Mouse (Mus musculus) megakaryocyte, embryonic 14.5 days (primary cell): Measurements from ENCODE around the gene Gipc2.

Experiments used
- FLI1 ChIP-seq: IDR thresholded peaks from 2 replicates; pipeline ENCODE4 v1.6.1; 2012; ENCODE audit warnings: low read length, inconsistent platforms, mixed read lengths
- GATA1 ChIP-seq: IDR thresholded peaks from 3 replicates; pipeline ENCODE4 v1.6.1; 2012; ENCODE audit warnings: mixed read lengths, low read length, inconsistent platforms, borderline replicate concordance

- TF ChIP-seq GATA1 (no peak), FLI1 (no peak)
Measured at GRCm38 (mm10) chr3:152207156-152207555, 41.1 kb upstream of the Gipc2 start.
